Mouse (Mus musculus) v-Abl transformed pro-B cells (cell line): Measurements from ENCODE around the gene Gm13030.
"Not testable (repeated sequence)": the region's sequence is repeated elsewhere in the genome, so short reads cannot be mapped to it uniquely, and the experiment has no call there.

ENCODE experiments used
- in situ Hi-C, 2 experiments: fragments of 400-800 bp; cut with MboI; formaldehyde crosslinking; loops; one replicate each; pipeline ENCODE4 v1.15.1; 2025; ENCODE audit not compliant: unreplicated experiment in 2 of 2

Gene Gm13030

GRCm38 (mm10) chr4:138873864-138874263 lies at the start of gene Gm13030:
Gm13030 (minus strand) TSS chr4:138873964.
- in situ Hi-C loops: loop anchor here in 1 of 2 experiments (25.0 kb wide), 1 partner anchor 912 kb away; no protein-coding TSS in a partner anchor

- in situ Hi-C loops: loop anchor here (5.0 to 25.0 kb wide), 3 partner anchors 83 to 1535 kb away; partner anchors contain the start of gene Htr6 (in 1 of the 2)
Measured at GRCm38 (mm10) chr4:138922131-138922459, 48.3 kb upstream of the Gm13030 start.

- in situ Hi-C loops: loop anchor here (5.0 to 25.0 kb wide), 3 partner anchors 83 to 1534 kb away; partner anchors contain the start of gene Htr6 (in 1 of the 2)
Measured at GRCm38 (mm10) chr4:138921254-138922130, 47.7 kb upstream of the Gm13030 start.

DNA sequence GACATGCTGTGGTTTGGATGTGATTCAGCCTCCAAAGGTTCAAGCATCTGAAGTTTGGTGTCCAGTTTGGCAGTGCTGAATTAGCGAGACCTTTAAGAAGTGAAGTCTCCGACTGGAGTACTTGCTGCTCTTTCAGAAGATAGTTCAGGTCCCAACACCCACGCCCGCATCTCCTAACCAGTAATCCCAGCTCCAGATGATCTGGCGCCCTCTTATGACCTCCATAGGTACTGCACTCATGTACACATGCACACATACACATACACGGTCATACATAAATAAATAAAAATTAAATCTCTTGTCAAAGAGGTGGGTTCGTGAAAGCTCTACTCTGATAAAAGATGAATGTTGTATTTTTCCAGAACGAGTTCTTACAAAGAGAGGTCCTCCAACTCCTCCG lies 43.5 kb upstream of the Gm13030 start:
- in situ Hi-C loops: loop anchor here in 1 of 2 experiments (25.0 kb wide), 1 partner anchor 1530 kb away; no protein-coding TSS in a partner anchor

DNA sequence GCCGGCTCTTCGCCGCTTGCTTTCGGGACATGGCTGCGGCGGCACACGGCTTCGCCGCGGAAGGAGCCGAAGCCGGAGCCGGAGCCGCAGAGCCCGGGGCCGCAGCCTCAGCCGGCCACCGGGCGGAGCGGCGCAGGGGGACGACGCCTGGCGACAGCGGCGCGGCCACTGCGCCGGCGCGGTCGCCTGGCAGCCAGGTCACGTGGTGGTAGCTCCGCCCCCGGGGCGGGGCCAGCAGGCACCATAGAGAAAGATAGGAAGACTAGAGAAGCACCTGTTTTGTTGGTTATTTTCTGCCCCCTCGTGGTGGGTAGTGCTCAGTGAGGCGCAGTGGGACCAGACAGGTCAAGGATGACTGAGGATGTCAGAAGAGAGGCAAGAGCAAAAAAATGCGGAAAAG lies 40.0 kb upstream of the Gm13030 start, which contains the start of gene Otud3:
Gene Otud3 (minus strand): TSS at position 149 of the 400 bp plus-strand sequence.
- in situ Hi-C loops: loop anchor here in 1 of 2 experiments (25.0 kb wide), 1 partner anchor 1526 kb away; no protein-coding TSS in a partner anchor

DNA sequence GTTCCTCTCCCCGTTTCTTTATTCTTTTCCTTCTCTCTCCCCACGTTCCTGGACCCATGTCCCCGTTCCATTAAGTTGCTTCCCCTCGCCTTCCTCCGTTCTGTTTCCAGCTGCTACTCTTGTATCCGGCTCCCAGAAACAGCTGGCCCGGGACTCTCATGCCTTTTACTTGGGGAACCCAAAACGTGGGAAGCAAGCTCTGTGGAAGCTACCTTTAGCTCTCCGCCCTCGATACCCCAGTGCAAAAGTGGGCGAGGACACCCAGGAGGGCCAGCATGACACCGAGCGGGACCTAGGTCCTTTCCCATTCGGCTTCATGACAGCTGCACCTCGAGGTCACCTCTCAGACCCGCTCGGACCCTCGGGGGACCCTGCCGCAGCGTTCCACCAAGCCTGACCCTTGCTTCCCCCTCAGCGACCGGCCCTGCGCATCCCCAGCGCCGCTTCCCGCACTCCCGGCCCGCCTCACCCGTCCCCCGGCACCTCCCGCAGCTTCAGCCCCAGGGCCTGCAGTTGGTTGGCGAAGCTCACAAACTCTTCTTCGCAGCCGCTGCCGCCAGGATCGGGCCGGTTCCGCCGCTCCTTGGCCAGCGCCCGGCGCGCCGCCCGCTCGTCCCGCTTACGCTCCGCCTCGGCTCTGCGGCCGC lies 39.5 kb upstream of the Gm13030 start:
- in situ Hi-C loops: loop anchor here in 1 of 2 experiments (25.0 kb wide), 1 partner anchor 1526 kb away; no protein-coding TSS in a partner anchor

DNA sequence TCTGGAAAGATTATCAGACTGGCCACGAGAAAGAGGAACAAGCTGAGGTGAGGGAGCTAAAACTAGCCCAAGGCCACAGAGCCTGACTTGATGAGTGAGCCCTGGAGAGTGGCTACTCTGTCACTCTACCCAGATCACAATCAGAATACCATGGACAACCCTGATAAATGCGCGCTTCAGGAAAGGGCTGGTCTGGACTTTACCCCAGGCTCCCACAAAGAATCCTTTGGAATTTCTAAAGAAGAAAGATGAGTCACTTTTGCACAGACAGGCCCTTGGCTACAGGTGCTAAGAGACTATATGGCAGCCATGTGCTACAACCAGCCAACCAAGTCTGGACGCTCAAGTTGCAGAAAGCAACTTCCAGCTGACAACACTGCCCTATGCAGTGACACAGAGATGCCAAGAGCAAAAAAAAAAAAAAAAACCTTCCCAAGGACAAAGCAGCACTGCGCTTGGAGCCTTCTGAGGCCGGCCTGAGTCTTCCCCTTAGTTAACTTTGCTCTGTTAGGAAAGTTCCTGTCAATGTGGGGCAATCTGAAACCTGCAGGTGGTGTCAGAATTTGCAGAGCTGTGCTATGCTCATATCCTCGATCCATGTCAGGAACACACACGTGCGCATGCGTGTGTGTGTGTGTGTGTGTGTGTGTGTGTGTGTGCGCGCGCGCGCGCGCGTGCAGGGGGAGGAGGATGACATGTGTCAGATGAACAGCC lies 32.0 kb upstream of the Gm13030 start:
- in situ Hi-C loops: loop anchor here in 1 of 2 experiments (25.0 kb wide), 1 partner anchor 1518 kb away; no protein-coding TSS in a partner anchor

GRCm38 (mm10) chr4:138899361-138899760 lies 25.6 kb upstream of the Gm13030 start:
- in situ Hi-C loops: no loop called here

GRCm38 (mm10) chr4:138893789-138894188 lies 20.0 kb upstream of the Gm13030 start:
- in situ Hi-C loops: not testable (repeated sequence)

DNA sequence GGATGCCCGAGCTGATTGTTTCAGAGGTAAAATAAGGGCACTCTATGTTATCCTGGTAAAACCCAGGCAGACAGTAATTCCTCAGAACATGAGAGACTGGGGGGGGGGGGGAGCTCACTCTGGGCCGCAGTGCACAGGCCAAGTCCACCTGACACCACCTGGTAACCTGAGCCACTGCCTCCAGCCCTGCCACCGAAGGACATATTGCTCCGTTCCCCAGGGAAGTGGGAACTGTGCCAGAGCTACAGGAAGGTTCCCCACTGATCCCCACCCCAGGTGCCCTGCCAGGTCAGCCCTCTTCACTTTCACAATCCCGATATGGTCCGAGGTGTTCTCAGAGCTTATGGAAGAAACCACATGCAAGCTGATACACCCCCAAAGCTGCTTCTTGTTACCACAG lies 18.9 kb upstream of the Gm13030 start:
- in situ Hi-C loops: no loop called here

- in situ Hi-C loops: no loop called here
Measured at GRCm38 (mm10) chr4:138889635-138890034, 15.9 kb upstream of the Gm13030 start.

GRCm38 (mm10) chr4:138889165-138889564 lies 15.4 kb upstream of the Gm13030 start:
- in situ Hi-C loops: no loop called here

DNA sequence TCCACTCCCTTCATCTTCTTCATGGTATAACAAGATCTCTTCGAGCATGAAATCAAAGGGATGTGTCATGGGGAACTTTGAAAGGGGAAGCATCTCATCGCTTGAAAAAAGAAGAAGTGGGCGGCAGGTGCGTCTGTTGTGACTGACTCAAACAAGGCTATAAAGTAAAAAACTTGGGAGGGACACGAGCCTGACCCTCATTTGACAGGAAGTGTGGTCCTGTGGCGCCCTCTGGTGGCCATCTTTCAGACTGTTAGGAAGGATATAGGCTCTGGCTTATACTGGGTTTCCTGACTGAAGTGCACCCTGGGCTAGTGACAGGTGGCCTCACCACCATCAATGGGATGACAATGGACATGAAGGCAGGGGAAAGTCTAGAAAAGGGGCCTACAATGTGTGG lies 10.5 kb upstream of the Gm13030 start:
- in situ Hi-C loops: no loop called here

DNA sequence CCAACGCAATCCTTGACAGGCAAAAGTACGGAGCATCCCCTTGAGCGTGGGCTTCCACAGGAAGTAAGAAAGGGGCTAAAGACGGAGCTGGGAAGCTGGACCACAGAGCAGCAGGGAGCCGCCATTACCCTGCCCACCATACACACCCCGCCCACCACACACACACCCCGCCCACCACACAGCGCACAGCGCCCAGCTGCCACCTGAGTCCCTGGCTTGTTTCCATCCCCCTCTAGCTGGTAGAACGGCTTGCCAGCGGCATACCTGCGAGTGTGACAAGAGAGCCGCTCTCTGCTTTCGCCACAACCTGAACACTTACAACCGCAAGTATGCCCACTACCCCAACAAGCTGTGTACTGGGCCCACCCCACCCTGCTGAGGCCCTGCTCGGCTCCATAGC lies 8.4 kb upstream of the Gm13030 start:
- in situ Hi-C loops: no loop called here

GRCm38 (mm10) chr4:138880811-138881584 lies 7.2 kb upstream of the Gm13030 start:
- in situ Hi-C loops: no loop called here

DNA sequence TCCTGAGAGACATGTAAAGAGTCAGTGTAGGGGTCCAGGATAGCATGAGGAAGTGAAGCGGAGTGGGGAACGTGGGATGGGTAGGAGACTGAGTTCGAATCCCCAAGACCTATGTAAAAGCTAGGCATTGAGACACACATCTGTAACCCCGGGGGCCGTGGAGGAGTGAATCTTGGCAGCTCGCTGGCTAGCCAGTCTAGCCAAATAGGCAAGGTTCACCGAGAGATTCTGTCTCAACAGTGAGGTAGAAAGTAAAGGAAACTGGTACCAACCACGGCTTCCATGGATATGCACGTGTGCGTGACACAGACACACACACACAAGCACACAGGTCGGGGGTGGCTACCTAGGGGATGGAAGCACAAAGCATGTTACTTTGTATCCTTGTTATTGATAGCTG lies 6.0 kb upstream of the Gm13030 start:
- in situ Hi-C loops: no loop called here

DNA sequence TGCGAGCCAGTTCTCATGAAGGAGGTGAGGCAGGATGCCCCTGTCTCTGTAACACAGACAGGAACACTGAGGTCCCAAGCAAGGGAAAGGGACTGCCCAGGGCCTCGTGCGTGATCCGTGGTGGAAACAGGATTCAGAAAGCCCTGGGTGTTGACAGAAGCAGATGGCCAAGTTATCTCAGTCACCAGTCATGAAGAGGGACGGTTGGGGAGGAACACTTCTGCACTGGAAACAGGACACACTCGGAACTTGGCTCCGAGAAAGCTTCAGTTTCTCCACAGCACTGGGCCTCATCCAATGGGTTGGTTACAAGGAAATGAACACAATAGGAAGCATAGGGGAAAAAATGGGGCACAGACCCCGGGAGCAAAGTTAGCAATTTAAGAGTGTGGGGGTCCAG lies 5.0 kb upstream of the Gm13030 start:
- in situ Hi-C loops: no loop called here

- in situ Hi-C loops: no loop called here
Measured at GRCm38 (mm10) chr4:138877731-138878130, 4.0 kb upstream of the Gm13030 start, which contains the start of gene Pla2g2e. Pla2g2e (plus strand) TSS chr4:138877942.

DNA sequence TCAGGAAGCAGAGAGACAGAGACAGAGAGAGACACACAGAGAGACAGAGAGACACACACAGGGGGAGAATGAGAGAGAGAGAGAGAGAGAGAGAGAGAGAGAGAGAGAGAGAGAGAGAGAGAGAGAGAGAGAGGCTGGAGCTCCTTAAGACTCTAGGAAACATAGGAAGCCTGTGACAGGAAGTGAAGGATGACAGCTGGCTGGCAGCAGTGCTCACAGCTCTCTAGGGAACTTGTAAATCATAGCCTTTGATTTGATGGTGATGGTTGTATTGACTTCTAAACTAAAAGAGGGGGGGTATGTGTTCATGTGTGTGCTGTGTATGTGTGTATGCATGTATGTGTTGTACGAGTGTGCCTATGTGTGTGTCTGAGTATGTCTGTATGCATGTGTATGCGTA lies 2.2 kb upstream of the Gm13030 start:
- in situ Hi-C loops: no loop called here

DNA sequence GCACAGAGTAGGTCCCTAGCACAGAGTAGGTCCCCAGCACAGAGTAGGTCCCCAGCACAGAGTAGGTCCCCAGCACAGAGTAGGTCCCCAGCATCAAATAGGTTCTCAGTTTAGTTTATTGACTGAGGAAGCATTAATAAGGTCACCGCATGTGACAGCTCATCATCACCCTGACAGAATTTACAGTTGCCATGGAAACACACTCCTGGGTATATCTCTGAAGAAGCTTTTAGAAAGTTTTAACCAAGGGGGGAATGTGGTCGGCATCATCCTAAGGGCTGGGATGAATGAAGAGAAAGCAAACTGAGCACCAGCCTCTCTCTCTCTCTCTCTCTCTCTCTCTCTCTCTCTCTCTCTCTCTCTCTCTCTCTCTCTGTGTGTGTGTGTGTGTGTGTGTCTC lies 1.5 kb upstream of the Gm13030 start:
- in situ Hi-C loops: not testable (repeated sequence)
